Mouse (Mus musculus): Measurements from ENCODE around the gene Tomm6.

DNA sequence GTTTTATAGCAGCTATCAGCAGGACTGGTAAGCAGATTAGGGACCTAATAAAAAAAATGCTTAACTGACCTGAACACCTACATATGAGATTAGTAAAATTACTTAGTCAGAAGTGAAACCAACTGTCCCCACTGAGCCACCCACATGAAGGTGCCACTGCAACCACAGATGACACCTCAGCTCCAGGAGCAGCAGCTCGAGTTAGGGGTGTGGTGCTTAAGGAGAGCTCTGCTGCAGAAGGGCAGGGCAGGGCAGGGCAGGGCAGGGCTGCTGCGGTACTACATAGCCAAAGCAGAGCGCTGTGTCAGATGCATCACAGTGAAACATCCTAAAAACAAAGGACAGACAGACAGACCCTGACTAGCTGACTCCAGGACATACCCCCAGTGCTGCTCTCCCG is 5.3 kb downstream of the Tomm6 start:
- no peak for TF ChIP-seq POLR2A (IDR thresholded peaks at IDR 0.05; ENCODE audit: borderline replicate concordance, insufficient read depth, low read length)
- TF ChIP-seq CTCF (IDR thresholded peaks at IDR 0.05; ENCODE audit: borderline replicate concordance, insufficient read depth, low read depth, low read length): no peak
